Comparison of ENCODE assay signal across 9 mouse cellular contexts in the genomic region with DNA sequence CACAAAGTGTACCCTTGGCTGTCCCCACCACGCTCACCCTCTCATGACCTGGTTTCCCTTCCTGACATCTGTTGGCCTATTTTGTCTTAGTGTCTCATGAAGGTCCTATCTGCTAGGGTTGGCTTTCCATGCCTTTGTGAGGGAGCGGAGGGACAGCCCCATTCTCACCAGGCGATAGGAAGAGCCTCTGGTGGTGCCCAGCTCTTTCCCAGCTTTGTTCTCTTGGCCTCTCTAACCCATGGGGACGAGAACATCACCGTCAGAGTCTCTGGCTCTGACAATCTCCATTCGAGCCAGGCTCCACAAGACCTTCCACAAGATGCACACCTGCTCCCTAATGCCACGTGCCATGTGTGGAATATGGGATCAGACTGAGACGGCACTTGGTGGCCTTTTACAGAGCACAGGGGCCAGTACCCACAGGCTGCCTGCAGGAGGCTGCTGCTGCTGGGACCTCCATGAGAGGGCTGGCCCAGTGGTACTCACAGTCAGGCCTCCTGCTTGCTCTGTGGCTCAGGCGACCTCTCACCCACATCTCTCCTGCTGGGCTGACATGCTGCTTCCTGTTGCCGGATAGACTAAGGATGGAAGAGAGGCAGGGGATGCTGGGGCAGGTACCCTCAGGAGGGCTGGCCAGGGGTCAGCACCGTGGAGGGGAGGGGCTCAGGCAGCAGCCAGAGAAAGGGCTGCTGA. TPM values are rescaled to one million over a fixed set of nuclear protein-coding genes. Genes with fewer than 3 reads are reported as not detected.
DNase-seq lines count a peak whose midpoint lies in the region; ATAC-seq and TF ChIP-seq lines count a peak whose summit lies in the region.
"Had no signal": no experiment of that assay in that cellular context is flagged by ENCODE, and none has a peak within 500 bp of the region (broad histone marks: within the 10 kb centered on the region; RNA-seq: fewer than 3 reads in every experiment).

No protein-coding gene starts in this region.

- TF ChIP-seq CTCF in cortical plate, adult 2 months (IDR thresholded peaks at IDR 0.05; ENCODE audit: extremely low read depth, insufficient read depth, low read length) = no peak

- H3K36me3 ChIP-seq in lung, embryonic 16.5 days (ENCODE audit: control insufficient read depth, insufficient read depth, low read length) = no peaks in the 10 kb centered on the region
- no peaks in the 10 kb centered on the region for H3K36me3 ChIP-seq in midbrain, embryonic 14.5 days (ENCODE audit: control insufficient read depth, insufficient read depth, low read length)
- H3K36me3 ChIP-seq: limb, embryonic 13.5 days had no signal

- no peak overlapping the region for H3K4me3 ChIP-seq in lung, embryonic 16.5 days (ENCODE audit: low read length)
- no peak overlapping the region for H3K4me3 ChIP-seq in cortical plate, adult 2 months (ENCODE audit: insufficient read depth, low read length)
- H3K4me3 ChIP-seq in midbrain, embryonic 14.5 days (replicated peaks; ENCODE audit: low read depth, low read length) = no peak overlapping the region
- H3K4me3 ChIP-seq: limb, embryonic 13.5 days had no signal

- H3K27ac ChIP-seq in lung, embryonic 16.5 days (ENCODE audit: low read length) = peak overlapping the region; percentile 89
- H3K27ac ChIP-seq in cortical plate, adult 2 months (ENCODE audit: insufficient read depth, low read length) = peak overlapping the region; percentile 95
- peak overlapping the region; percentile 37 for H3K27ac ChIP-seq in midbrain, embryonic 14.5 days (replicated peaks; ENCODE audit: low read depth, low read length)
- H3K27ac ChIP-seq: limb, embryonic 13.5 days had no signal

- H3K27me3 ChIP-seq in lung, embryonic 16.5 days (ENCODE audit: control insufficient read depth, insufficient read depth, low read depth, low read length) = no peaks in the 10 kb centered on the region
- H3K27me3 ChIP-seq in midbrain, embryonic 14.5 days (ENCODE audit: control insufficient read depth, insufficient read depth, low read length) = no peaks in the 10 kb centered on the region
- H3K27me3 ChIP-seq: limb, embryonic 13.5 days had no signal

- no peak overlapping the region for H3K4me2 ChIP-seq in lung, embryonic 16.5 days (ENCODE audit: low read depth, low read length)
- H3K4me2 ChIP-seq in midbrain, embryonic 14.5 days (ENCODE audit: low read length) = no peak overlapping the region
- H3K4me2 ChIP-seq: limb, embryonic 13.5 days had no signal

- peak; percentile 51 for ATAC-seq in lung, embryonic 16.5 days (ENCODE audit: low read depth)
- no peak for ATAC-seq in midbrain, embryonic 14.5 days (ENCODE audit: low FRiP score, low TSS enrichment)
- ATAC-seq in megakaryocyte progenitor cell, adult 5-6 weeks (replicated peaks; ENCODE audit: poor library complexity) = no peak

- H3K4me1 ChIP-seq in lung, embryonic 16.5 days (replicated peaks; ENCODE audit: control insufficient read depth, insufficient read depth, low read length) = peaks cover 33% of the 10 kb centered on the region
- peaks cover 14% of the 10 kb centered on the region for H3K4me1 ChIP-seq in cortical plate, adult 2 months (ENCODE audit: control insufficient read depth, insufficient read depth, low read length)
- peaks cover 36% of the 10 kb centered on the region for H3K4me1 ChIP-seq in midbrain, embryonic 14.5 days (ENCODE audit: control insufficient read depth, insufficient read depth, low read length)

- WGBS in lung, embryonic 16.5 days = 36% methylated on average over 11 of the region's 11 CpGs
- WGBS in midbrain, embryonic 14.5 days = 44% methylated on average over 11 of the region's 11 CpGs

- TF ChIP-seq POLR2A in cortical plate, adult 2 months (IDR thresholded peaks at IDR 0.05; ENCODE audit: extremely low read depth, insufficient read depth, low read length) = no peak

- 0 out of 2 replicates have a peak overlapping the region, but pooled peaks have one; percentile 23 for H3K9ac ChIP-seq in lung, embryonic 16.5 days (ENCODE audit: low read length)
- H3K9ac ChIP-seq in midbrain, embryonic 14.5 days (replicated peaks; ENCODE audit: low read length) = no peak overlapping the region
- H3K9ac ChIP-seq: limb, embryonic 13.5 days had no signal

- no peak for DNase-seq in lung, adult 18-20 months
- peak; percentile 75 for DNase-seq in induced T-regulatory cell, adult 2 months (ENCODE audit: low read depth)
- no peak for DNase-seq in midbrain, embryonic 14.5 days
- DNase-seq in right cerebral cortex, postnatal 25 days = no peak
- DNase-seq in yolk sac, embryonic 10.5 days (ENCODE audit: low spot score) = no peak

- no peaks in the 10 kb centered on the region for H3K9me3 ChIP-seq in lung, embryonic 16.5 days (ENCODE audit: control insufficient read depth, low read length)
- H3K9me3 ChIP-seq in midbrain, embryonic 14.5 days (ENCODE audit: control insufficient read depth, low read length) = no peaks in the 10 kb centered on the region
- H3K9me3 ChIP-seq: limb, embryonic 13.5 days had no signal

RNA-seq across cellular contexts. Expression of a gene that starts 6.1 kb away (rescaled TPM):
- polyA plus RNA-seq in lung, embryonic 16.5 days (2015; fragmentation: Nextera tagmentation; extraction: Ambion mirVana) = 7.2 and 7.4 TPM in 2 replicates
- 32.0 and 34.3 TPM in 2 replicates for polyA plus RNA-seq in cortical plate, adult 2 months (2012; rRNA removed)
- 15.7 and 18.3 TPM in 2 replicates for polyA plus RNA-seq in midbrain, embryonic 14.5 days (2014; fragmentation: Nextera tagmentation; extraction: Ambion mirVana)
- 8.6 and 12.2 TPM in 2 replicates for total RNA-seq in megakaryocyte progenitor cell, adult 5-6 weeks (2015)
- 8.9 and 9.9 TPM in 2 replicates for total RNA-seq in megakaryocyte progenitor cell, adult 5-6 weeks (2017)

RNA-seq across cellular contexts. Expression of a gene that starts 24.3 kb away (rescaled TPM):
- 16.4 and 17.7 TPM in 2 replicates for polyA plus RNA-seq in lung, embryonic 16.5 days (2015; fragmentation: Nextera tagmentation; extraction: Ambion mirVana)
- 2.7 and 3.2 TPM in 2 replicates for polyA plus RNA-seq in cortical plate, adult 2 months (2012; rRNA removed)
- polyA plus RNA-seq in midbrain, embryonic 14.5 days (2014; fragmentation: Nextera tagmentation; extraction: Ambion mirVana) = 2.0 and 3.6 TPM in 2 replicates
- 1.7 and 3.0 TPM in 2 replicates for total RNA-seq in megakaryocyte progenitor cell, adult 5-6 weeks (2015)
- 2.4 and 3.7 TPM in 2 replicates for total RNA-seq in megakaryocyte progenitor cell, adult 5-6 weeks (2017)

RNA-seq across cellular contexts. Expression of a gene that starts 27.7 kb away (rescaled TPM):
- 0.83 and 0.89 TPM in 2 replicates for polyA plus RNA-seq in lung, embryonic 16.5 days (2015; fragmentation: Nextera tagmentation; extraction: Ambion mirVana)
- 2.8 TPM in 2 replicates for polyA plus RNA-seq in cortical plate, adult 2 months (2012; rRNA removed)
- 1.0 and 1.6 TPM in 2 replicates for polyA plus RNA-seq in midbrain, embryonic 14.5 days (2014; fragmentation: Nextera tagmentation; extraction: Ambion mirVana)
- total RNA-seq in megakaryocyte progenitor cell, adult 5-6 weeks (2015) = 0.64 TPM in 1 of 2 replicates, not detected in the other
- 0.24 TPM in 1 of 2 replicates, not detected in the other for total RNA-seq in megakaryocyte progenitor cell, adult 5-6 weeks (2017)

RNA-seq across cellular contexts. Expression of a gene that starts 50.3 kb away (rescaled TPM):
- polyA plus RNA-seq in lung, embryonic 16.5 days (2015; fragmentation: Nextera tagmentation; extraction: Ambion mirVana) = 63.7 and 63.8 TPM in 2 replicates
- 259 TPM in 2 replicates for polyA plus RNA-seq in cortical plate, adult 2 months (2012; rRNA removed)
- polyA plus RNA-seq in midbrain, embryonic 14.5 days (2014; fragmentation: Nextera tagmentation; extraction: Ambion mirVana) = 115 and 120 TPM in 2 replicates
- 166 and 176 TPM in 2 replicates for total RNA-seq in megakaryocyte progenitor cell, adult 5-6 weeks (2015)
- 70.3 and 82.4 TPM in 2 replicates for total RNA-seq in megakaryocyte progenitor cell, adult 5-6 weeks (2017)

RNA-seq across cellular contexts. Expression of a gene that starts 51.0 kb away (rescaled TPM):
- polyA plus RNA-seq in lung, embryonic 16.5 days (2015; fragmentation: Nextera tagmentation; extraction: Ambion mirVana) = 46.0 and 47.6 TPM in 2 replicates
- 88.8 and 89.2 TPM in 2 replicates for polyA plus RNA-seq in cortical plate, adult 2 months (2012; rRNA removed)
- 59.9 and 89.5 TPM in 2 replicates for polyA plus RNA-seq in midbrain, embryonic 14.5 days (2014; fragmentation: Nextera tagmentation; extraction: Ambion mirVana)
- total RNA-seq in megakaryocyte progenitor cell, adult 5-6 weeks (2015) = 147 and 148 TPM in 2 replicates
- total RNA-seq in megakaryocyte progenitor cell, adult 5-6 weeks (2017) = 93.5 and 107 TPM in 2 replicates

Comparison
In these comparisons a context has a peak if more than half of its experiments do, and no peak if none do; other contexts are left out.
1. H3K27ac ChIP-seq: peak in every context shown above with its lines; median percentile 95 in cortical plate, adult 2 months; 89 in lung, embryonic 16.5 days; 37 in midbrain, embryonic 14.5 days.